Mouse (Mus musculus): ENCODE measurements around the gene Zbtb12.

DNA sequence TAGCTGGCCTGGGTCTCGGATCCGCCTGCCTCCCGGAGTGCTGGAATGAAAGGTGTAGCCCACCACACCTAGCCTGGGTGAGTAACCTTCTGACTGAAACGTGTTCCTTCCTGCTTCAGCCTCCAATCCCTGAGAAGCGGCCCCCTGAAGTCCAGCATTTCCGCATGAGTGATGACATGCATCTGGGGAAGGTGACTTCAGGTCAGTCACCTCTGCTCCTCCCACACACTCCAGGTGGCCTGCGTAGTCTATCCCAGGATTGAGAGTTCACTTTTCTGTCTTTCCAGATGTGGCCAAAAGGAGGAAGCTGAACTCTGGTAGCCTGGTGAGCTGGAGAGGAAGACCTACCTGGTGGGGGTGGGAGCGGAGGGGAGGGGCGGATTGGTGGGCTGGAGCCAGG is 23.6 kb downstream of the Zbtb12 start:
- TF ChIP-seq HCFC1 (IDR thresholded peaks at IDR 0.05; ENCODE audit: borderline replicate concordance, insufficient read depth, low read length) (no peak), MAFK (IDR thresholded peaks at IDR 0.05; ENCODE audit: insufficient read depth, low read depth, low read length) (no peak)

Measured in ES-E14 (cell line).